Comparison of ENCODE assay signal across 18 mouse cellular contexts in genomic region chr12:96090995-96091394, GRCm38 (mm10).
"Had no signal": no experiment of that assay in that cellular context is flagged by ENCODE, and none has a peak within 500 bp of the region (broad histone marks: within the 10 kb centered on the region; RNA-seq: fewer than 3 reads in every experiment).

No protein-coding gene starts in this region.

- H3K4me1 ChIP-seq: heart, embryonic 13.5 days; heart, embryonic 15.5 days; hindbrain, embryonic 13.5 days; hindbrain, embryonic 15.5 days; kidney, embryonic 15.5 days; limb, embryonic 13.5 days; limb, embryonic 15.5 days; liver, embryonic 12.5 days had no signal

- H3K4me3 ChIP-seq: gastrocnemius, adult 2 months; heart, embryonic 13.5 days; heart, embryonic 15.5 days; hindbrain, embryonic 13.5 days; hindbrain, embryonic 15.5 days; kidney, embryonic 15.5 days; limb, embryonic 13.5 days; limb, embryonic 15.5 days; liver, embryonic 12.5 days had no signal

- H3K36me3 ChIP-seq: heart, embryonic 13.5 days; heart, embryonic 15.5 days; hindbrain, embryonic 13.5 days; hindbrain, embryonic 15.5 days; kidney, embryonic 15.5 days; limb, embryonic 13.5 days; limb, embryonic 15.5 days; liver, embryonic 12.5 days had no signal

- DNase-seq: gastrocnemius, adult 2 months; gastrocnemius, postnatal 10 days; gastrocnemius, postnatal 25 days; heart, adult 11 months; kidney, adult 11 months; kidney, adult 9 months; layer of hippocampus, postnatal 36 days had no signal

- H3K27me3 ChIP-seq: heart, embryonic 13.5 days; heart, embryonic 15.5 days; hindbrain, embryonic 13.5 days; hindbrain, embryonic 15.5 days; kidney, embryonic 15.5 days; limb, embryonic 13.5 days; limb, embryonic 15.5 days; liver, embryonic 12.5 days had no signal

- H3K9me3 ChIP-seq: heart, embryonic 13.5 days; heart, embryonic 15.5 days; hindbrain, embryonic 13.5 days; hindbrain, embryonic 15.5 days; kidney, embryonic 15.5 days; limb, embryonic 13.5 days; limb, embryonic 15.5 days; liver, embryonic 12.5 days had no signal

- H3K27ac ChIP-seq: gastrocnemius, adult 2 months; heart, embryonic 13.5 days; heart, embryonic 15.5 days; hindbrain, embryonic 13.5 days; hindbrain, embryonic 15.5 days; hindbrain, postnatal 0 days; kidney, embryonic 15.5 days; limb, embryonic 13.5 days; limb, embryonic 15.5 days; liver, embryonic 12.5 days had no signal

- H3K9ac ChIP-seq: heart, embryonic 13.5 days; heart, embryonic 15.5 days; hindbrain, embryonic 13.5 days; hindbrain, embryonic 15.5 days; kidney, embryonic 15.5 days; limb, embryonic 13.5 days; limb, embryonic 15.5 days; liver, embryonic 12.5 days had no signal

- H3K4me2 ChIP-seq: heart, embryonic 11.5 days; heart, embryonic 13.5 days; heart, embryonic 15.5 days; hindbrain, embryonic 13.5 days; hindbrain, embryonic 15.5 days; kidney, embryonic 15.5 days; limb, embryonic 13.5 days; limb, embryonic 15.5 days; liver, embryonic 12.5 days had no signal

- ATAC-seq: hindbrain, postnatal 0 days; intestine, embryonic 16.5 days; liver, embryonic 12.5 days had no signal
